Mouse (Mus musculus) heart, postnatal 0 days (tissue): ENCODE data around the gene Spaca6. TPM values are rescaled to one million over a fixed set of nuclear protein-coding genes. Genes with fewer than 3 reads are reported as not detected.
A peak's percentile ranks its signal among the peaks of the same experiment; 100 is the strongest.

Experiments
- ATAC-seq: fragments of 200-750 bp; cut with Nextera tagmentation; 2 replicates; pipeline ENCODE4 v1.8.0; 2017; ENCODE audit warnings: low read depth, moderate number of reproducible peaks, moderate library complexity; ENCODE audit not compliant: insufficient read depth
- DNase-seq: peaks from one replicate; pipeline ENCODE4 v3.0.0-alpha.2; 2016; ENCODE audit warnings: low spot score
- H3K27ac ChIP-seq: fragments of 300-500 bp; sonication (generic); 2 replicates; pipeline ENCODE4 v1.5.1; 2014; ENCODE audit warnings: low read depth, mild to moderate bottlenecking
- H3K27me3 ChIP-seq: fragments of 300-500 bp; sonication (generic); 2 replicates; pipeline ENCODE4 v1.6.1; 2014; ENCODE audit warnings: low read length, mixed read lengths; ENCODE audit not compliant: control insufficient read depth, insufficient read depth
- H3K36me3 ChIP-seq: fragments of 300-500 bp; sonication (generic); replicated peaks from 2 replicates; pipeline ENCODE4 v1.6.1; 2014; ENCODE audit warnings: low read length, mixed read lengths; ENCODE audit not compliant: control insufficient read depth, insufficient read depth
- H3K4me1 ChIP-seq: fragments of 300-500 bp; sonication (generic); 2 replicates; pipeline ENCODE4 v1.6.1; 2014; ENCODE audit warnings: antibody characterized with exemption; ENCODE audit not compliant: control insufficient read depth, insufficient read depth
- H3K4me2 ChIP-seq: fragments of 300-500 bp; sonication (generic); 2 replicates; pipeline ENCODE4 v1.6.1; 2014; ENCODE audit warnings: low read depth, mild to moderate bottlenecking, low read length, moderate library complexity
- H3K4me3 ChIP-seq: fragments of 300-500 bp; sonication (generic); 2 replicates; pipeline ENCODE4 v1.5.1; 2014; ENCODE audit warnings: low read depth, low read length
- H3K9ac ChIP-seq: fragments of 300-500 bp; sonication (generic); replicated peaks from 2 replicates; pipeline ENCODE4 v1.6.1; 2014; ENCODE audit warnings: low read depth, low read length, mixed read lengths
- H3K9me3 ChIP-seq: fragments of 300-500 bp; sonication (generic); replicated peaks from 2 replicates; pipeline ENCODE4 v1.6.1; 2016; ENCODE audit warnings: low read length; ENCODE audit not compliant: control insufficient read depth
- CTCF ChIP-seq: IDR thresholded peaks from 2 replicates; pipeline ENCODE4 v1.5.1; 2016; ENCODE audit warnings: antibody characterized with exemption, control low read depth, low read depth
- EP300 ChIP-seq: IDR thresholded peaks from 2 replicates; pipeline ENCODE4 v1.6.1; 2016; ENCODE audit warnings: antibody characterized with exemption, low read depth
- WGBS: fragments of 180-500 bp; shearing (Covaris S2); extraction: QIAGEN DNeasy Blood & Tissue Kit; methylation state at CpG from one replicate; pipeline ENCODE4 v1.1.7; 2014; 5-methylcytosine and 5-hydroxymethylcytosine counted together
- polyA plus RNA-seq: library from polyadenylated mRNA; unstranded; fragments of >200 nt; fragmentation: Nextera tagmentation; extraction: Ambion mirVana; gene quantifications from 2 replicates; pipeline ENCODE4 v1.2.1, GENCODE M21; 2015
- total RNA-seq: library from RNA; depleted of rRNA; stranded (reverse); fragments of >200 nt; gene quantifications from 2 replicates; pipeline ENCODE4 v1.2.3, GENCODE M21; 2014; ENCODE audit warnings: low replicate concordance

Spaca6 gene
- total and polyA plus RNA-seq, 2 experiments from 2014 or later = 1.6 to 9.2 TPM

GRCm38 (mm10) chr17:17825921-17826591, 902 bp upstream of the Spaca6 start:
- Histone ChIP-seq H3K27me3 (no peaks in the 10 kb centered on the region), H3K4me1 (peaks cover 18% of the 10 kb centered on the region; the same call in 1 of the 2 replicates), H3K4me2 (peak overlapping the region; percentile 93), H3K4me3 (peak overlapping the region; percentile 98), H3K27ac (peak overlapping the region; percentile 99), H3K9me3 (no peaks in the 10 kb centered on the region), H3K36me3 (no peaks in the 10 kb centered on the region), H3K9ac (peak overlapping the region; percentile 91)
- WGBS = 1% methylated on average over 19 of the region's 22 CpGs
- DNase-seq (peak; percentile 48), ATAC-seq (peak; percentile 21)
- TF ChIP-seq CTCF (no peak), EP300 (no peak)

- H3K4me3 ChIP-seq = peak overlapping the region; percentile 98
- peak overlapping the region; percentile 93 for H3K4me2 ChIP-seq
- under 1% methylated on average over 13 of the region's 13 CpGs for WGBS
- DNase-seq (peak; percentile 32), ATAC-seq (peak; percentile 18)
- H3K9me3 ChIP-seq = no peaks in the 10 kb centered on the region
- peaks cover 3% of the 10 kb centered on the region; the same call in 1 of the 2 replicates for H3K36me3 ChIP-seq
- peak overlapping the region; percentile 99 for H3K27ac ChIP-seq
- no peaks in the 10 kb centered on the region for H3K27me3 ChIP-seq
- H3K4me1 ChIP-seq = peaks cover 22% of the 10 kb centered on the region; the same call in 1 of the 2 replicates
- peak overlapping the region; percentile 91 for H3K9ac ChIP-seq
- TF ChIP-seq EP300 (no peak; the same call in 1 of the 2 replicates), CTCF (no peak)
Measured at GRCm38 (mm10) chr17:17827658-17828190, 766 bp downstream of the Spaca6 start.

- no peak for TF ChIP-seq CTCF
- TF ChIP-seq EP300 = no peak
- peak; percentile 30 for ATAC-seq
- H3K36me3 ChIP-seq = peaks cover 3% of the 10 kb centered on the region; the same call in 1 of the 2 replicates
- peak; percentile 68 for DNase-seq
- peak overlapping the region; percentile 98 for H3K4me3 ChIP-seq
- H3K4me2 ChIP-seq = peak overlapping the region; percentile 93
- H3K27ac ChIP-seq = peak overlapping the region; percentile 99
- H3K9ac ChIP-seq = peak overlapping the region; percentile 91
- H3K9me3 ChIP-seq = no peaks in the 10 kb centered on the region
- peaks cover 22% of the 10 kb centered on the region; the same call in 1 of the 2 replicates for H3K4me1 ChIP-seq
- whole genome bisulfite sequencing = 0% methylated on average over 14 of the region's 15 CpGs
- no peaks in the 10 kb centered on the region for H3K27me3 ChIP-seq
Measured at GRCm38 (mm10) chr17:17828191-17828981, 1.4 kb downstream of the Spaca6 start.

GRCm38 (mm10) chr17:17829052-17829785, 2.3 kb downstream of the Spaca6 start:
- ATAC-seq = no peak
- no peaks in the 10 kb centered on the region for H3K27me3 ChIP-seq
- peak overlapping the region; percentile 99 for H3K27ac ChIP-seq
- 4% methylated on average over 6 of the region's 6 CpGs for WGBS
- no peaks in the 10 kb centered on the region for H3K9me3 ChIP-seq
- no peak for DNase-seq
- peak overlapping the region; percentile 98 for H3K4me3 ChIP-seq
- TF ChIP-seq EP300 (no peak), CTCF (no peak)
- peaks cover 22% of the 10 kb centered on the region; the same call in 1 of the 2 replicates for H3K4me1 ChIP-seq
- H3K4me2 ChIP-seq = peak overlapping the region; percentile 93
- H3K36me3 ChIP-seq = peaks cover 3% of the 10 kb centered on the region; the same call in 1 of the 2 replicates
- peak overlapping the region; percentile 91 for H3K9ac ChIP-seq
